Mouse (Mus musculus) testis, adult 2 months (tissue): Measurements from ENCODE around the gene Ctnna3.

Experiments used
- CTCF ChIP-seq: fragments of 200-500 bp; IDR thresholded peaks from 2 replicates; pipeline ENCODE4 v1.5.1; 2012; ENCODE audit warnings: low read depth, mild to moderate bottlenecking, inconsistent platforms, low read length, moderate library complexity; ENCODE audit not compliant: control insufficient read depth, insufficient read depth, insufficient replicate concordance
- POLR2A ChIP-seq: fragments of 200-500 bp; IDR thresholded peaks from 2 replicates; pipeline ENCODE4 v1.6.1; 2012; ENCODE audit warnings: low read depth, mild to moderate bottlenecking, inconsistent platforms, low read length, moderate library complexity; ENCODE audit not compliant: control insufficient read depth

- no peak for TF ChIP-seq CTCF
- no peak for TF ChIP-seq POLR2A
These were observed 515.6 kb downstream of the Ctnna3 start for GRCm38 (mm10) chr10:63945534-63945933.
